Mouse (Mus musculus) cerebellum, adult 2 months (tissue): ENCODE results near the gene Sspn.

Experiments used
- CTCF ChIP-seq: fragments of 200-500 bp; IDR thresholded peaks from 2 replicates; pipeline ENCODE4 v1.5.1; 2011; ENCODE audit warnings: low read depth, mild to moderate bottlenecking, control low read depth, low read length, moderate library complexity, borderline replicate concordance; ENCODE audit not compliant: insufficient read depth
- POLR2A ChIP-seq: fragments of 200-500 bp; IDR thresholded peaks from 2 replicates; pipeline ENCODE4 v1.6.1; 2011; ENCODE audit warnings: low read length, control low read depth, borderline replicate concordance; ENCODE audit not compliant: insufficient read depth

DNA sequence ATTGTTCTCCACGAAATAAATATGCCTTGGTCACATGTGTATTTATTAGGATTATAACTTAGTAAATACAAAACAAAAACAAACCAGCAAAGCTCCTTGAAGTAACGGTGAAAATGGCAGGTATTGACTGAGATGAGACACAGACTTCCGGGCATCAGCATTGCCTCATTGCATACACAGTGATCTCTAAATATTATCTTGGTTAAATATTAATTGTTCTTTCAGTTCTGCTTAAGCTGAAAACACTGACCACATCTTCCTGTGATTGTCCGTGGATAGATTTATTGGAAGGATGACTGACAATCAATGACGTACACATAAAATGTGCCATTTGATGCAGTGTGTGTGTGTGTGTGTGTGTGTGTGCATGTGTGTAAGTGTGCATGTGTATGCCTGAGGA lies 13.2 kb upstream of the Sspn start:
- TF ChIP-seq CTCF (no peak), POLR2A (no peak)
